Mouse (Mus musculus): ENCODE data around the gene Rex1bd. TPM values are rescaled to one million over a fixed set of nuclear protein-coding genes. Genes with fewer than 3 reads are reported as not detected.

Rex1bd gene
- polyA plus RNA-seq, 1 experiment from 2014 or later: 128 TPM

- H3K4me3 ChIP-seq: no peak overlapping the region
- no peaks in the 10 kb centered on the region for H3K27me3 ChIP-seq (ENCODE audit: insufficient read depth, poor library complexity, severe bottlenecking)
- H3K9me3 ChIP-seq: no peaks in the 10 kb centered on the region
- peaks cover 11% of the 10 kb centered on the region; the same call in 1 of the 2 replicates for H3K36me3 ChIP-seq
- 0 out of 2 replicates have a peak overlapping the region, but pooled peaks have one; percentile 18 for H3K27ac ChIP-seq
- no peak for DNase-seq (ENCODE audit: low spot score)
- 93% methylated on average over 8 of the region's 8 CpGs for WGBS
- H3K4me1 ChIP-seq: peaks cover 57% of the 10 kb centered on the region
Measured at GRCm38 (mm10) chr8:70462516-70462813, 44.1 kb downstream of the Rex1bd start.

DNA sequence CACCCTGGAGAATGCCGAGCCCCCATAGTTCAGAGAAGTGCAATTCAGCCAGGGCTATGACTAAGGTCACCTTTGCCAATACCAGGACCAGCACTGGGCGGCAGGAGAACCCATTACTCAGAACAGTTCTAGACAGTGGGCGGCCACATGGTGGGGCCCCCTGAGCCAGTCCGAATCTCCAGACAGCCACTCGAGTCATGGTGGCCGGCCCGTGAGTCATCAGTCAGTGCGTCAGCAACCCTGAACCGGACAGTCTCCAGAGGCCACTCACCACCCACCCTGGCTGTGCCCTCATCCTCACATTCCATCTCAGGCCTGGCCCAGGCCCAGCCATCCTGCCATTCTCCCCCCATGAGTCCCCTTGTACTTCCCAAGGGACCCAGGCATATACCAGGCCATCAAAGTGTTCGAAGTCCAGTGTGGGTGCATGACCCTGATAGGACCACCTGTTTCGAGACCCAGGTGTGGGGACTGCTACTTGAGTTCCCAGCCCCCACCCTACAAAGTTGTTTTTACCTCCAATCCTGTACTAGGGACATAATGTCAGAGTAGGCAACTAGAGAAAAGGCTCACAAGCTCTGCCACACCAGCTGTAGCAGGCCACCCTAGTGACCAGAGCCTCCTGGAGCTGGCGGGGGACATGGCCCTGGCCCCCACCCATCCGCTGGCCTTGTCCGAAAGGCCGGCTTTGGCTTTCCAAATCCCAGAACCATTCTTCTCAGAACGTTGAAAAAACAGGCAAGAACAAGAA, 44.6 kb downstream of the Rex1bd start:
- DNase-seq (ENCODE audit: low spot score): no peak
- H3K4me3 ChIP-seq: no peak overlapping the region
- H3K36me3 ChIP-seq: peaks cover 10% of the 10 kb centered on the region; the same call in 1 of the 2 replicates
- peaks cover 57% of the 10 kb centered on the region for H3K4me1 ChIP-seq
- no peaks in the 10 kb centered on the region for H3K27me3 ChIP-seq (ENCODE audit: insufficient read depth, poor library complexity, severe bottlenecking)
- WGBS: 77% methylated on average over 16 of the region's 16 CpGs
- H3K9me3 ChIP-seq: no peaks in the 10 kb centered on the region
- H3K27ac ChIP-seq: peak overlapping the region; percentile 50; the same call in 1 of the 2 replicates

GRCm38 (mm10) chr8:70460606-70461005, 45.9 kb downstream of the Rex1bd start:
- Histone ChIP-seq H3K27ac (peak overlapping the region; percentile 50; the same call in 1 of the 2 replicates), H3K4me1 (peaks cover 52% of the 10 kb centered on the region), H3K36me3 (no peaks in the 10 kb centered on the region), H3K27me3 (ENCODE audit: insufficient read depth, poor library complexity, severe bottlenecking) (no peaks in the 10 kb centered on the region), H3K4me3 (no peak overlapping the region), H3K9me3 (no peaks in the 10 kb centered on the region)
- DNase-seq (ENCODE audit: low spot score): no peak
- WGBS: 63% methylated on average over 9 of the region's 9 CpGs

- H3K27me3 ChIP-seq (ENCODE audit: insufficient read depth, poor library complexity, severe bottlenecking): no peaks in the 10 kb centered on the region
- no peaks in the 10 kb centered on the region for H3K9me3 ChIP-seq
- 88% methylated on average over 5 of the region's 5 CpGs for WGBS
- peak overlapping the region; percentile 50; the same call in 1 of the 2 replicates for H3K27ac ChIP-seq
- peaks cover 56% of the 10 kb centered on the region for H3K4me1 ChIP-seq
- no peaks in the 10 kb centered on the region for H3K36me3 ChIP-seq
- no peak for DNase-seq (ENCODE audit: low spot score)
- H3K4me3 ChIP-seq: no peak overlapping the region
Measured at GRCm38 (mm10) chr8:70460199-70460598, 46.4 kb downstream of the Rex1bd start.

- no peak for DNase-seq (ENCODE audit: low spot score)
- Histone ChIP-seq H3K4me3 (no peak overlapping the region), H3K9me3 (no peaks in the 10 kb centered on the region), H3K4me1 (peaks cover 58% of the 10 kb centered on the region), H3K27ac (no peak overlapping the region), H3K27me3 (ENCODE audit: insufficient read depth, poor library complexity, severe bottlenecking) (no peaks in the 10 kb centered on the region), H3K36me3 (no peaks in the 10 kb centered on the region)
- 92% methylated on average over 2 of the region's 2 CpGs for WGBS
Measured at GRCm38 (mm10) chr8:70459636-70460035, 46.9 kb downstream of the Rex1bd start.

- DNase-seq (ENCODE audit: low spot score): no peak
- no peaks in the 10 kb centered on the region for H3K36me3 ChIP-seq
- H3K4me1 ChIP-seq: peaks cover 61% of the 10 kb centered on the region
- 0 out of 2 replicates have a peak overlapping the region, but pooled peaks have one; percentile 5 for H3K27ac ChIP-seq
- no peak overlapping the region for H3K4me3 ChIP-seq
- WGBS: 64% methylated on average over 3 of the region's 3 CpGs
- H3K27me3 ChIP-seq (ENCODE audit: insufficient read depth, poor library complexity, severe bottlenecking): no peaks in the 10 kb centered on the region
- no peaks in the 10 kb centered on the region for H3K9me3 ChIP-seq
Measured at GRCm38 (mm10) chr8:70458462-70458861, 48.1 kb downstream of the Rex1bd start.

DNA sequence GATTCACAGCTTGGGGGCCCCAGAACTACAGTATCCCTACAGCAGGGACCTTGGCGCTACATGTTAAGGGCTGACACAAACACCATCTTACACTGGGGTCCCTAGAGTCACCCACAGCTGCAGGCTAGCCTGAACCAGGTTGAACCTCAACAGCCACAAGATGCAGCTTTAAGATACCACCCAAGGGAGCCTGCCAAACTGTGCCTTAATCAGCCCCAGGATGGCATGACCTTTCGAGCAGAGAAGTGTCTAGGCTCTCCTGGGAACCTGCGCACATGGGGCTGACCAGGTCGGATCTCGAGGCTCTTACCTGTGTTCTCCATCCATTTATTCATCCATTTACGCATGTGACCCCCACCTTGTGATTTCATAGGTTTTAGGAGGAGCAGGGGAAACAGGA, 48.7 kb downstream of the Rex1bd start:
- Histone ChIP-seq H3K4me1 (peaks cover 64% of the 10 kb centered on the region), H3K27me3 (ENCODE audit: insufficient read depth, poor library complexity, severe bottlenecking) (no peaks in the 10 kb centered on the region), H3K36me3 (no peaks in the 10 kb centered on the region), H3K9me3 (no peaks in the 10 kb centered on the region), H3K27ac (0 out of 2 replicates have a peak overlapping the region, but pooled peaks have one; percentile 5), H3K4me3 (no peak overlapping the region)
- 87% methylated on average over 6 of the region's 6 CpGs for WGBS
- DNase-seq (ENCODE audit: low spot score): no peak

DNA sequence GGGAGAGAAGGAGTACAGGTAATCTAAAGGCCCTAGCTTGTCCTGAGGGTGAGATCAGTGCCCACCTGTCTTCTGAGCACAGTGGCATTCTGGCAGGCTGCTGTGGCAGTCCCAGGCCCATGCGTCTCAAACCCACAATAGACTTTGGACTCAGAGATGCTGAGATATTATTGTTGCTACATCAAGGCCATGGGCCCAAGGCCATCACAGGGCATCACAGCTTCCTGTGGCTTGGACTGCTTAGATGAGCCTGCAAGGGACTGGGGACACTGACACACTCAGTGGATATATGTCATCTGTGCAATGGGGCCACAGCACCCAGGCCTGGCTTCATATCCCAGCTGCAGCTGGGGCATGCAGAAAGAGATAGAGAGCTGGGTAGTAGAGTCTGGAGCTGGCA, 49.6 kb downstream of the Rex1bd start:
- peaks cover 71% of the 10 kb centered on the region for H3K4me1 ChIP-seq
- WGBS: 81% methylated on average over 1 of the region's 1 CpGs
- H3K27ac ChIP-seq: peak overlapping the region; percentile 30
- H3K36me3 ChIP-seq: peaks cover 6% of the 10 kb centered on the region
- H3K4me3 ChIP-seq: no peak overlapping the region
- peaks cover 8% of the 10 kb centered on the region for H3K27me3 ChIP-seq (ENCODE audit: insufficient read depth, poor library complexity, severe bottlenecking)
- no peak for DNase-seq (ENCODE audit: low spot score)
- H3K9me3 ChIP-seq: no peaks in the 10 kb centered on the region

Other genes starting within 250 kb of the Rex1bd start
- gene Homer3, start 223.9 kb downstream of the Rex1bd start, polyA plus RNA-seq (2016; fragmentation: Nextera tagmentation; extraction: Ambion mirVana): 42.7 and 80.5 TPM in 2 replicates
- 40.5 and 47.5 TPM in 2 replicates for gene Ddx49, start 204.3 kb downstream of the Rex1bd start, polyA plus RNA-seq (2016; fragmentation: Nextera tagmentation; extraction: Ambion mirVana)
- gene Cope, start 204.2 kb downstream of the Rex1bd start, polyA plus RNA-seq (2016; fragmentation: Nextera tagmentation; extraction: Ambion mirVana): 379 and 398 TPM in 2 replicates
- gene Cers1, start 191.0 kb downstream of the Rex1bd start, polyA plus RNA-seq (2016; fragmentation: Nextera tagmentation; extraction: Ambion mirVana): 1.4 TPM in 2 replicates
- 1.9 and 4.2 TPM in 2 replicates for gene Gdf1, start 176.9 kb downstream of the Rex1bd start, polyA plus RNA-seq (2016; fragmentation: Nextera tagmentation; extraction: Ambion mirVana)
- gene Upf1, start 153.5 kb downstream of the Rex1bd start, polyA plus RNA-seq (2016; fragmentation: Nextera tagmentation; extraction: Ambion mirVana): 14.5 and 19.8 TPM in 2 replicates
- 0.43 and 1.2 TPM in 2 replicates for gene Comp, start 133.2 kb downstream of the Rex1bd start, polyA plus RNA-seq (2016; fragmentation: Nextera tagmentation; extraction: Ambion mirVana)
- gene Crtc1, start 67.2 kb downstream of the Rex1bd start, polyA plus RNA-seq (2016; fragmentation: Nextera tagmentation; extraction: Ambion mirVana): 13.0 and 15.8 TPM in 2 replicates
- 15.6 and 15.7 TPM in 2 replicates for gene Klhl26, start 29.8 kb downstream of the Rex1bd start, polyA plus RNA-seq (2016; fragmentation: Nextera tagmentation; extraction: Ambion mirVana)
- gene Tmem59l, start 19.4 kb downstream of the Rex1bd start, polyA plus RNA-seq (2016; fragmentation: Nextera tagmentation; extraction: Ambion mirVana): 1.2 and 3.6 TPM in 2 replicates
- gene Crlf1, start 13.6 kb downstream of the Rex1bd start, polyA plus RNA-seq (2016; fragmentation: Nextera tagmentation; extraction: Ambion mirVana): 1.8 and 3.2 TPM in 2 replicates
- 751 and 801 TPM in 2 replicates for gene Uba52, start 4.0 kb upstream of the Rex1bd start, polyA plus RNA-seq (2016; fragmentation: Nextera tagmentation; extraction: Ambion mirVana)
- gene Fkbp8, start 21.0 kb upstream of the Rex1bd start, polyA plus RNA-seq (2016; fragmentation: Nextera tagmentation; extraction: Ambion mirVana): 295 and 310 TPM in 2 replicates
- 67.0 and 68.3 TPM in 2 replicates for gene Kxd1, start 21.2 kb upstream of the Rex1bd start, polyA plus RNA-seq (2016; fragmentation: Nextera tagmentation; extraction: Ambion mirVana)
- 15.8 and 18.5 TPM in 2 replicates for gene Ell, start 32.7 kb upstream of the Rex1bd start, polyA plus RNA-seq (2016; fragmentation: Nextera tagmentation; extraction: Ambion mirVana)
- gene Isyna1, start 87.6 kb upstream of the Rex1bd start, polyA plus RNA-seq (2016; fragmentation: Nextera tagmentation; extraction: Ambion mirVana): 192 and 214 TPM in 2 replicates
- 67.3 and 107 TPM in 2 replicates for gene Ssbp4, start 102.1 kb upstream of the Rex1bd start, polyA plus RNA-seq (2016; fragmentation: Nextera tagmentation; extraction: Ambion mirVana)
- 0.15 and 1.4 TPM in 2 replicates for gene Lrrc25, start 109.4 kb upstream of the Rex1bd start, polyA plus RNA-seq (2016; fragmentation: Nextera tagmentation; extraction: Ambion mirVana)
- gene Gdf15, start 125.7 kb upstream of the Rex1bd start, polyA plus RNA-seq (2016; fragmentation: Nextera tagmentation; extraction: Ambion mirVana): 0.43 and 1.6 TPM in 2 replicates
- gene Pgpep1, start 153.6 kb upstream of the Rex1bd start, polyA plus RNA-seq (2016; fragmentation: Nextera tagmentation; extraction: Ambion mirVana): 38.0 and 42.0 TPM in 2 replicates
- gene Lsm4, start 166.5 kb upstream of the Rex1bd start, polyA plus RNA-seq (2016; fragmentation: Nextera tagmentation; extraction: Ambion mirVana): 344 and 410 TPM in 2 replicates
- 76.3 and 116 TPM in 2 replicates for gene Jund, start 192.2 kb upstream of the Rex1bd start, polyA plus RNA-seq (2016; fragmentation: Nextera tagmentation; extraction: Ambion mirVana)
- gene Iqcn, start 196.7 kb upstream of the Rex1bd start, polyA plus RNA-seq (2016; fragmentation: Nextera tagmentation; extraction: Ambion mirVana): not detected in 2 replicates
- gene Gm3336, start 211.8 kb upstream of the Rex1bd start, polyA plus RNA-seq (2016; fragmentation: Nextera tagmentation; extraction: Ambion mirVana): not detected in 2 replicates
- 0.45 and 0.48 TPM in 2 replicates for gene Pde4c, start 217.0 kb upstream of the Rex1bd start, polyA plus RNA-seq (2016; fragmentation: Nextera tagmentation; extraction: Ambion mirVana)
- 11.2 and 14.2 TPM in 2 replicates for gene Rab3a, start 247.9 kb upstream of the Rex1bd start, polyA plus RNA-seq (2016; fragmentation: Nextera tagmentation; extraction: Ambion mirVana)

Data from heart, embryonic 10.5 days (tissue).